Mouse (Mus musculus): Measurements from ENCODE around the gene Patj. TPM values are rescaled to one million over a fixed set of nuclear protein-coding genes. Genes with fewer than 3 reads are reported as not detected.

Gene Patj
- polyA plus RNA-seq, 1 experiment from 2014 or later, result 12.9 TPM

DNA sequence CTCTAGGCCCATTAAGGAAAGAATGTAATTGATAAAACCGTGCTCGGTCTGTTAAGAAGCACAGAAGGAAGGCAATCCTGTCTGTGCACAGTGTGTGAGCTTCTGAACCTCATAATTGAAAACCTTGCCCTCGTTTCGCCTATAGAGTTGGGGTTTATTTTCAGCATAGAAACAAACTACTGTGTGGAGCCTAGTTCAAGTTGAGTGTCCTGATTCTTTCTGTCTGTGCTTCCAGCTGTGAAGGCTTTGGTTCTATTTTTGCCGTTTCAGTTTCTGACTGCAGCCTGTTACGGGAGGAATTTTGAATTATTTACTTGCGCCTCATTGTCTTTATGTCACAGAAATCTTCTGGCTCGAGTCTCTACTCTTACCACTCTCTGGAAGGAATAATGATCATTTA is 185.9 kb downstream of the Patj start:
- no peak for TF ChIP-seq CTCF (IDR thresholded peaks at IDR 0.05; ENCODE audit: low read depth)
- H3K9ac ChIP-seq (ENCODE audit: low read depth, low read length), result no peak overlapping the region
- H3K36me3 ChIP-seq (ENCODE audit: control insufficient read depth, insufficient read depth), result no peaks in the 10 kb centered on the region
- no peaks in the 10 kb centered on the region for H3K4me1 ChIP-seq (replicated peaks; ENCODE audit: control insufficient read depth, insufficient read depth, low read length)
- ATAC-seq, result no peak
- H3K27me3 ChIP-seq (replicated peaks; ENCODE audit: control insufficient read depth, insufficient read depth, low read length), result no peaks in the 10 kb centered on the region
- no peaks in the 10 kb centered on the region for H3K9me3 ChIP-seq (ENCODE audit: control insufficient read depth)
- no peak overlapping the region for H3K27ac ChIP-seq (ENCODE audit: low read depth, low read length)
- H3K4me2 ChIP-seq (replicated peaks; ENCODE audit: low read depth), result no peak overlapping the region
- H3K4me3 ChIP-seq (ENCODE audit: low read depth, low read length), result no peak overlapping the region
- WGBS, result 81% methylated on average over 8 of the region's 8 CpGs

GRCm38 (mm10) chr4:98584023-98584422 is 188.4 kb downstream of the Patj start:
- H3K9me3 ChIP-seq (ENCODE audit: control insufficient read depth), result no peaks in the 10 kb centered on the region
- H3K4me2 ChIP-seq (replicated peaks; ENCODE audit: low read depth), result no peak overlapping the region
- no peak overlapping the region for H3K4me3 ChIP-seq (ENCODE audit: low read depth, low read length)
- no peaks in the 10 kb centered on the region for H3K36me3 ChIP-seq (ENCODE audit: control insufficient read depth, insufficient read depth)
- ATAC-seq, result no peak
- H3K4me1 ChIP-seq (replicated peaks; ENCODE audit: control insufficient read depth, insufficient read depth, low read length), result no peaks in the 10 kb centered on the region
- no peaks in the 10 kb centered on the region for H3K27me3 ChIP-seq (replicated peaks; ENCODE audit: control insufficient read depth, insufficient read depth, low read length)
- 87% methylated on average over 5 of the region's 5 CpGs for WGBS
- TF ChIP-seq CTCF (IDR thresholded peaks at IDR 0.05; ENCODE audit: low read depth), result no peak
- H3K9ac ChIP-seq (ENCODE audit: low read depth, low read length), result no peak overlapping the region
- no peak overlapping the region for H3K27ac ChIP-seq (ENCODE audit: low read depth, low read length)

- Histone ChIP-seq H3K27ac (ENCODE audit: low read depth, low read length) (no peak overlapping the region), H3K9me3 (ENCODE audit: control insufficient read depth) (no peaks in the 10 kb centered on the region), H3K4me3 (ENCODE audit: low read depth, low read length) (no peak overlapping the region), H3K27me3 (replicated peaks; ENCODE audit: control insufficient read depth, insufficient read depth, low read length) (no peaks in the 10 kb centered on the region), H3K4me2 (replicated peaks; ENCODE audit: low read depth) (no peak overlapping the region), H3K4me1 (replicated peaks; ENCODE audit: control insufficient read depth, insufficient read depth, low read length) (no peaks in the 10 kb centered on the region), H3K36me3 (ENCODE audit: control insufficient read depth, insufficient read depth) (no peaks in the 10 kb centered on the region), H3K9ac (ENCODE audit: low read depth, low read length) (no peak overlapping the region)
- TF ChIP-seq CTCF (IDR thresholded peaks at IDR 0.05; ENCODE audit: low read depth), result no peak
- WGBS, result 74% methylated on average over 4 of the region's 4 CpGs
- no peak for ATAC-seq
Measured at GRCm38 (mm10) chr4:98586303-98586702, 190.7 kb downstream of the Patj start.

GRCm38 (mm10) chr4:98587686-98588085 is 192.1 kb downstream of the Patj start:
- WGBS, result 75% methylated on average over 2 of the region's 2 CpGs
- no peaks in the 10 kb centered on the region for H3K9me3 ChIP-seq (ENCODE audit: control insufficient read depth)
- no peaks in the 10 kb centered on the region for H3K4me1 ChIP-seq (replicated peaks; ENCODE audit: control insufficient read depth, insufficient read depth, low read length)
- TF ChIP-seq CTCF (IDR thresholded peaks at IDR 0.05; ENCODE audit: low read depth), result no peak
- no peak overlapping the region for H3K9ac ChIP-seq (ENCODE audit: low read depth, low read length)
- H3K27ac ChIP-seq (ENCODE audit: low read depth, low read length), result no peak overlapping the region
- no peaks in the 10 kb centered on the region for H3K27me3 ChIP-seq (replicated peaks; ENCODE audit: control insufficient read depth, insufficient read depth, low read length)
- no peak overlapping the region for H3K4me2 ChIP-seq (replicated peaks; ENCODE audit: low read depth)
- no peak overlapping the region for H3K4me3 ChIP-seq (ENCODE audit: low read depth, low read length)
- H3K36me3 ChIP-seq (ENCODE audit: control insufficient read depth, insufficient read depth), result no peaks in the 10 kb centered on the region
- no peak for ATAC-seq

GRCm38 (mm10) chr4:98593961-98594360 is 198.4 kb downstream of the Patj start:
- Histone ChIP-seq H3K9me3 (ENCODE audit: control insufficient read depth) (no peaks in the 10 kb centered on the region), H3K9ac (ENCODE audit: low read depth, low read length) (no peak overlapping the region), H3K27ac (ENCODE audit: low read depth, low read length) (no peak overlapping the region), H3K4me1 (replicated peaks; ENCODE audit: control insufficient read depth, insufficient read depth, low read length) (no peaks in the 10 kb centered on the region), H3K27me3 (replicated peaks; ENCODE audit: control insufficient read depth, insufficient read depth, low read length) (no peaks in the 10 kb centered on the region), H3K36me3 (ENCODE audit: control insufficient read depth, insufficient read depth) (peaks cover 5% of the 10 kb centered on the region; the same call in 1 of the 2 replicates), H3K4me2 (replicated peaks; ENCODE audit: low read depth) (no peak overlapping the region), H3K4me3 (ENCODE audit: low read depth, low read length) (no peak overlapping the region)
- no peak for ATAC-seq
- 93% methylated on average over 1 of the region's 1 CpGs for WGBS
- TF ChIP-seq CTCF (IDR thresholded peaks at IDR 0.05; ENCODE audit: low read depth), result no peak

GRCm38 (mm10) chr4:98598546-98598971 is 203.0 kb downstream of the Patj start:
- Histone ChIP-seq H3K27me3 (replicated peaks; ENCODE audit: control insufficient read depth, insufficient read depth, low read length) (no peaks in the 10 kb centered on the region), H3K9ac (ENCODE audit: low read depth, low read length) (no peak overlapping the region), H3K36me3 (ENCODE audit: control insufficient read depth, insufficient read depth) (no peaks in the 10 kb centered on the region; the same call in 1 of the 2 replicates), H3K4me3 (ENCODE audit: low read depth, low read length) (no peak overlapping the region), H3K4me1 (replicated peaks; ENCODE audit: control insufficient read depth, insufficient read depth, low read length) (no peaks in the 10 kb centered on the region), H3K4me2 (replicated peaks; ENCODE audit: low read depth) (no peak overlapping the region), H3K27ac (ENCODE audit: low read depth, low read length) (no peak overlapping the region), H3K9me3 (ENCODE audit: control insufficient read depth) (no peaks in the 10 kb centered on the region)
- no peak for ATAC-seq
- WGBS, result 62% methylated on average over 1 of the region's 1 CpGs
- TF ChIP-seq CTCF (IDR thresholded peaks at IDR 0.05; ENCODE audit: low read depth), result no peak

DNA sequence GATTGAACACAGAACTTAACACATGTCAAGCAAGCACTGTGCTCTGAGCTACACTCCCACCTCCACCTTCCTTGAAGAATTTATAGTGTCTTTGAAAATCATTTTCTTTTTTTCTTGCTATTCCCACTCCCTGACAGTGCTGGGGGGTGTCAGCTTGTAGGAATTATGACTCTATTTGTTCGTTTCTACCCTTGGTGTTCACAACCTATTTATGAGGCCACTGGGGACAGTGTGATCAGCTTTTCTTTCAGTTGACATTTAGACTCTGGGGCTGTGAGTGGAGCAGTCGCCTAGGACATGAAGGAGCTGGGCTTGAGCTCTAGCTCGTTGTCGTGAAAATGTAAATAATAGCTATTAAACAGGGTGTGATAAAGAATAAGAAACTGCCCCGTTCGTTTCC is 203.8 kb downstream of the Patj start:
- TF ChIP-seq CTCF (IDR thresholded peaks at IDR 0.05; ENCODE audit: low read depth), result no peak
- Histone ChIP-seq H3K9me3 (ENCODE audit: control insufficient read depth) (no peaks in the 10 kb centered on the region), H3K27me3 (replicated peaks; ENCODE audit: control insufficient read depth, insufficient read depth, low read length) (no peaks in the 10 kb centered on the region), H3K36me3 (ENCODE audit: control insufficient read depth, insufficient read depth) (no peaks in the 10 kb centered on the region), H3K9ac (ENCODE audit: low read depth, low read length) (no peak overlapping the region), H3K27ac (ENCODE audit: low read depth, low read length) (no peak overlapping the region), H3K4me1 (replicated peaks; ENCODE audit: control insufficient read depth, insufficient read depth, low read length) (no peaks in the 10 kb centered on the region), H3K4me2 (replicated peaks; ENCODE audit: low read depth) (no peak overlapping the region), H3K4me3 (ENCODE audit: low read depth, low read length) (no peak overlapping the region)
- no peak for ATAC-seq
- 51% methylated on average over 6 of the region's 6 CpGs for WGBS
